Mouse (Mus musculus) CH12.LX (cell line): ENCODE data around the gene Inhbb.

Experiments used
- CHD1 ChIP-seq: IDR thresholded peaks from 2 replicates; pipeline ENCODE4 v1.6.1; 2012; ENCODE audit warnings: low read depth, low read length, improper control_type of control experiment, inconsistent platforms
- CTCF ChIP-seq, 2 experiments: IDR thresholded peaks in 1 of 2; conservative IDR thresholded peaks in 1 of 2; 2 replicates each; pipeline ENCODE4 v1.5.1; 2011 to 2012; ENCODE audit warnings: low read depth in 2 of 2, low read length in 2 of 2, improper control_type of control experiment in 1 of 2, inconsistent platforms in 1 of 2, mild to moderate bottlenecking in 1 of 2, moderate library complexity in 1 of 2
- EP300 ChIP-seq: IDR thresholded peaks from 2 replicates; pipeline ENCODE4 v1.6.1; 2011; ENCODE audit warnings: low read length, improper control_type of control experiment
- MYC ChIP-seq: IDR thresholded peaks from 2 replicates; pipeline ENCODE4 v1.6.1; 2011; ENCODE audit warnings: low read depth, mild to moderate bottlenecking, improper control_type of control experiment, low read length
- ZC3H11A ChIP-seq: IDR thresholded peaks from 2 replicates; pipeline ENCODE4 v1.6.1; 2012; ENCODE audit warnings: low read depth, mild to moderate bottlenecking, inconsistent platforms, low read length, improper control_type of control experiment
- ZKSCAN1 ChIP-seq: IDR thresholded peaks from 2 replicates; pipeline ENCODE4 v1.6.1; 2012; ENCODE audit warnings: low read depth, inconsistent platforms, low read length, improper control_type of control experiment, borderline replicate concordance

- TF ChIP-seq MYC (no peak), ZKSCAN1 (no peak), CTCF (conservative IDR thresholded peaks at IDR 0.05 in 1 of 2, IDR thresholded peaks at IDR 0.05 in 1 of 2; ENCODE audit: low read depth in 2 of 2, low read length in 2 of 2) (no peak), ZC3H11A (no peak), CHD1 (no peak), EP300 (no peak)
Measured at GRCm38 (mm10) chr1:119417542-119417941, 4.5 kb downstream of the Inhbb start.
